In the genomic region with DNA sequence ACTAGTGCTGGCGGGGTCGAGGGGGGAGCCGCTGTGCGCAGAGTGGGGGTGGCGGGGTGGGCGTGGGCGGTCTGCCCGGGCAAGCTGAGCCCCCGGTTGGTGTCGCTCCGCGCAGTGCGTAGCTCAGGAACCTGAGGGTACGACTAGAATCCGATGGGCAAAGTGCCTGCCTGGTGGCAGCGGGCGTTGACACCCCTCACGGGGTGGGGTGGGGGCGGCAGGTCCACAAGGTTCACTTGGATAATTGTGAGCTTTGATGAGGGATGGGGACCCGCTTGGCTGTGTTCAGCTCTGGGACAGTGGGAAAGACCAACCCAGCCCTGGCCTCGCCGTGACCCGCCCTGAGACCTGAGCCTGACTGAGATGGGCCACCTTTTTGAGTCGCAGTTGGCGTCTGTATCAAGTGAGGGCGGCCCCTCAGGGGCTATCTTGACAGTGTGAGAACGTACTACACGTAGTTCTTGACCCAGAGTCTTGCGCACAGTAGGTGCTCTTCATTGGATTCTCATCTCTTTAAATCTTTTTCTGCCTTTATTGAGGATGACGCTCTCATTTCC, we compare ENCODE assay signal across 8 mouse cellular contexts. TPM values are rescaled to one million over a fixed set of nuclear protein-coding genes. Genes with fewer than 3 reads are reported as not detected.
DNase-seq lines count a peak whose midpoint lies in the region; ATAC-seq and TF ChIP-seq lines count a peak whose summit lies in the region.

No protein-coding gene starts in this region.

- no peaks in the 10 kb centered on the region for H3K27me3 ChIP-seq in cerebellum, adult 2 months (ENCODE audit: control insufficient read depth, insufficient read depth, low read length)
- no peaks in the 10 kb centered on the region; the same call in 1 of the 2 replicates for H3K27me3 ChIP-seq in heart, embryonic 12.5 days (replicated peaks)
- no peaks in the 10 kb centered on the region for H3K27me3 ChIP-seq in kidney, postnatal 0 days (ENCODE audit: insufficient read depth, low read length)

- H3K9ac ChIP-seq in heart, embryonic 12.5 days, result peak overlapping the region; percentile 80
- H3K9ac ChIP-seq in kidney, postnatal 0 days (ENCODE audit: low read depth, low read length), result peak overlapping the region; percentile 81

- H3K4me2 ChIP-seq in heart, embryonic 12.5 days, result peak overlapping the region; percentile 96
- peak overlapping the region; percentile 94 for H3K4me2 ChIP-seq in kidney, postnatal 0 days (ENCODE audit: low read length)

- TF ChIP-seq CTCF in cerebellum, adult 2 months (IDR thresholded peaks at IDR 0.05; ENCODE audit: borderline replicate concordance, insufficient read depth, low read depth, low read length), result no peak
- no peak for TF ChIP-seq CTCF in kidney, postnatal 0 days (IDR thresholded peaks at IDR 0.05; ENCODE audit: low read depth)

- peaks cover 56% of the 10 kb centered on the region for H3K79me2 ChIP-seq in macrophage (ENCODE audit: inconsistent target)

- H3K36me3 ChIP-seq in heart, embryonic 12.5 days, result no peaks in the 10 kb centered on the region
- H3K36me3 ChIP-seq in kidney, postnatal 0 days (ENCODE audit: insufficient read depth, low read length), result no peaks in the 10 kb centered on the region
- no peaks in the 10 kb centered on the region for H3K36me3 ChIP-seq in macrophage (ENCODE audit: inconsistent target)

- ATAC-seq in heart, embryonic 12.5 days (ENCODE audit: insufficient number of reproducible peaks, low FRiP score), result peak; percentile 30
- ATAC-seq in kidney, postnatal 0 days (replicated peaks; ENCODE audit: low FRiP score, low read depth), result peak; percentile 20; the same call in 1 of the 2 replicates

- peak; percentile 10 for DNase-seq in ovary, adult 18-20 months (ENCODE audit: low spot score)
- DNase-seq in ovary, postnatal 10 days (ENCODE audit: low spot score), result no peak
- DNase-seq in cerebellum, adult 2 months, result peak; percentile 54 to 60
- no peak for DNase-seq in kidney, postnatal 0 days (ENCODE audit: low spot score)
- peak; percentile 59 for DNase-seq in testis, postnatal 10 days (ENCODE audit: low spot score)
- DNase-seq in adipocyte (ENCODE audit: low spot score), result no peak

- no peaks in the 10 kb centered on the region for H3K9me3 ChIP-seq in heart, embryonic 12.5 days (replicated peaks)
- H3K9me3 ChIP-seq in kidney, postnatal 0 days (replicated peaks; ENCODE audit: low read length), result no peaks in the 10 kb centered on the region

- peaks cover 17% of the 10 kb centered on the region for H3K4me1 ChIP-seq in cerebellum, adult 2 months (ENCODE audit: control insufficient read depth, insufficient read depth, low read length)
- peaks cover 23% of the 10 kb centered on the region for H3K4me1 ChIP-seq in heart, embryonic 12.5 days (replicated peaks)
- H3K4me1 ChIP-seq in kidney, postnatal 0 days (replicated peaks; ENCODE audit: insufficient read depth, low read length), result peaks cover 28% of the 10 kb centered on the region

- under 1% methylated on average over 30 of the region's 30 CpGs for WGBS in cerebellum, adult 2 months
- WGBS in heart, embryonic 12.5 days, result under 1% methylated on average over 28 of the region's 30 CpGs
- WGBS in kidney, postnatal 0 days, result under 1% methylated on average over 29 of the region's 30 CpGs
- WGBS in macrophage (ENCODE audit: missing documents), result under 1% methylated on average over 30 of the region's 30 CpGs

- no peak for TF ChIP-seq POLR2A in cerebellum, adult 2 months (IDR thresholded peaks at IDR 0.05; ENCODE audit: borderline replicate concordance, insufficient read depth, low read length)

- H3K4me3 ChIP-seq in cerebellum, adult 2 months (replicated peaks; ENCODE audit: insufficient read depth, low read depth, low read length), result peak overlapping the region; percentile 65
- H3K4me3 ChIP-seq in heart, embryonic 12.5 days, result peak overlapping the region; percentile 74
- peak overlapping the region; percentile 83 for H3K4me3 ChIP-seq in kidney, postnatal 0 days (replicated peaks; ENCODE audit: low read depth, low read length)
- H3K4me3 ChIP-seq in macrophage (ENCODE audit: inconsistent target), result peak overlapping the region; percentile 86

- H3K27ac ChIP-seq in cerebellum, adult 2 months (ENCODE audit: insufficient read depth, low read length), result no peak overlapping the region
- no peak overlapping the region for H3K27ac ChIP-seq in heart, embryonic 12.5 days (ENCODE audit: poor library complexity, severe bottlenecking)
- peak overlapping the region; percentile 76 for H3K27ac ChIP-seq in kidney, postnatal 0 days
- H3K27ac ChIP-seq in macrophage, result peak overlapping the region; percentile 69

RNA-seq across cellular contexts. Expression of gene Hpcal1, which starts 0.7 kb away (rescaled TPM):
- 544 TPM in 2 replicates for polyA plus RNA-seq in cerebellum, adult 2 months (2012; rRNA removed)
- polyA plus RNA-seq in heart, embryonic 12.5 days (2016; fragmentation: Nextera tagmentation; extraction: Ambion mirVana), result 19.9 and 22.1 TPM in 2 replicates
- polyA plus RNA-seq in kidney, postnatal 0 days (2015; fragmentation: Nextera tagmentation; extraction: Ambion mirVana), result 70.6 and 71.0 TPM in 2 replicates
- total RNA-seq in macrophage (2018; cell fraction: chromatin; rRNA removed), result 10 to 100 TPM in 25 of 26 experiments, 1 to 10 TPM in 1; 7.3 to 55.5 (median 28.3) TPM
- total RNA-seq in macrophage (2018; cell fraction: cytosol; rRNA removed), result 100 to 1,000 TPM; 125 to 174 (median 149) TPM
- total RNA-seq in macrophage (2018; cell fraction: nucleus; rRNA removed), result 100 to 1,000 TPM in 4 of 26 experiments, 10 to 100 TPM in 22; 40.3 to 121 (median 76.1) TPM
- polyA plus RNA-seq in macrophage (2018), result 131 to 142 TPM (median 142 TPM) in 3 replicates

Comparison
In these comparisons a context has a peak if more than half of its experiments do, and no peak if none do; other contexts are left out.
1. DNase-seq: peak in ovary, adult 18-20 months (single experiment), cerebellum, adult 2 months (2 of 2) and testis, postnatal 10 days (single experiment); none in ovary, postnatal 10 days (single experiment), kidney, postnatal 0 days (single experiment) and adipocyte (single experiment).
2. H3K27ac ChIP-seq: peak in kidney, postnatal 0 days (single experiment) and macrophage (single experiment); none in cerebellum, adult 2 months (single experiment) and heart, embryonic 12.5 days (single experiment).
3. Peak in every context shown above with its lines, with median percentiles within 50 percentile points of each other: H3K4me3 ChIP-seq.